Mouse (Mus musculus): Measurements from ENCODE around the gene Rnf138rt1. TPM values are rescaled to one million over a fixed set of nuclear protein-coding genes. Genes with fewer than 3 reads are reported as not detected.

The Rnf138rt1 gene
- total RNA-seq (2021), result not detected

GRCm38 (mm10) chrX:163760617-163761434 is at the start of gene Rnf138rt1:
Gene Rnf138rt1 (minus strand): TSS chrX:163761329.
- no peak for DNase-seq (ENCODE audit: low spot score)

GRCm38 (mm10) chrX:163807270-163807669 is 46.1 kb upstream of the Rnf138rt1 start:
- intact Hi-C loops (cut with DNase I), result no loop called here
- no peak for DNase-seq (ENCODE audit: low spot score)

More at GRCm38 (mm10) chrX:163760617-163761434, at the start of gene Rnf138rt1:
- intact Hi-C loops (cut with DNase I), result no loop called here

- intact Hi-C loops (cut with DNase I), result no loop called here
- no peak for DNase-seq (ENCODE audit: low spot score)
Measured at GRCm38 (mm10) chrX:163766290-163766689, 5.2 kb upstream of the Rnf138rt1 start.

- intact Hi-C loops (cut with DNase I), result no loop called here
- DNase-seq (ENCODE audit: low spot score), result no peak
Measured at GRCm38 (mm10) chrX:163761435-163761828, 303 bp upstream of the Rnf138rt1 start.

- intact Hi-C loops (cut with DNase I), result no loop called here
- no peak for DNase-seq (ENCODE audit: low spot score)
Measured at GRCm38 (mm10) chrX:163745996-163746395, 15.1 kb downstream of the Rnf138rt1 start.

- intact Hi-C loops (cut with DNase I), result no loop called here
- DNase-seq (ENCODE audit: low spot score), result no peak
Measured at GRCm38 (mm10) chrX:163743896-163744295, 17.2 kb downstream of the Rnf138rt1 start.

GRCm38 (mm10) chrX:163738904-163739303 is 22.2 kb downstream of the Rnf138rt1 start:
- intact Hi-C loops (cut with DNase I), result no loop called here
- no peak for DNase-seq (ENCODE audit: low spot score)

- intact Hi-C loops (cut with DNase I), result no loop called here
- DNase-seq (ENCODE audit: low spot score), result no peak
Measured at GRCm38 (mm10) chrX:163734145-163734544, 27.0 kb downstream of the Rnf138rt1 start.

- intact Hi-C loops (cut with DNase I), result no loop called here
- DNase-seq (ENCODE audit: low spot score), result no peak
Measured at GRCm38 (mm10) chrX:163723630-163724029, 37.5 kb downstream of the Rnf138rt1 start.

- DNase-seq (ENCODE audit: low spot score), result no peak
- intact Hi-C loops (cut with DNase I), result no loop called here
Measured at GRCm38 (mm10) chrX:163722785-163723577, 38.1 kb downstream of the Rnf138rt1 start.

GRCm38 (mm10) chrX:163720597-163720996 is 40.5 kb downstream of the Rnf138rt1 start:
- intact Hi-C loops (cut with DNase I), result no loop called here
- DNase-seq (ENCODE audit: low spot score), result no peak

Other genes with a start within 250 kb of the Rnf138rt1 start
- gene Grpr, start 211.7 kb downstream of the Rnf138rt1 start, total RNA-seq (2021), result not detected
- gene Ap1s2, start 147.7 kb upstream of the Rnf138rt1 start, total RNA-seq (2021), result 10 to 100 TPM; 16.9 to 22.8 TPM
- 10 to 100 TPM in 1 of 2 experiments, 1 to 10 TPM in 1; 8.9 to 11.9 TPM for gene Zrsr2, start 197.3 kb upstream of the Rnf138rt1 start, total RNA-seq (2021)

All from heart, postnatal 25 days (tissue).